Mouse (Mus musculus) liver, embryonic 14.5 days (tissue): ENCODE measurements around the gene Ttc6.

ENCODE experiments used
- CTCF ChIP-seq: IDR thresholded peaks from 2 replicates; pipeline ENCODE4 v1.5.1; 2016; ENCODE audit warnings: antibody characterized with exemption, low read depth, control low read depth
- EP300 ChIP-seq: IDR thresholded peaks from 2 replicates; pipeline ENCODE4 v1.6.1; 2016; ENCODE audit warnings: antibody characterized with exemption, low read depth

DNA sequence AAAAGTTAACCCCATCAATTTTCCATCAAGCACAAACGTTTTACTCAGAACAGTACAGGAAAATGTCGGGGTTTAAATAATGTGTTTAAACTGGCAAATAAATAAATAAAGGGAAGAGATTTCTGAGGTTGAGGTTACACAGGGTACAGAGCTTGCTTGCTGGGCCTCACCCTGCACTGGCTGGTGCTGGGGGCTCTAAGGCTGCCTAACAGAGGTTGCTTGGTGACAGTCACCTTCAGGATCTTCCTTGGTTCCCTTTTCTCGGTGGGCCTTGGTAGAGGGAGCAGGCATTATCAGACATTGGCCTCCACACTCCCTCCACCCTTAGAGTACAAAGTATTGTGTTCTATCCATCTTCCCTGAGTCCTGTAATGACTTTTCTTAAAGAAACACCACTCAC is 11.6 kb upstream of the Ttc6 start:
- no peak for TF ChIP-seq CTCF
- TF ChIP-seq EP300 = no peak
